Mouse (Mus musculus): ENCODE measurements around the gene Rassf5.

DNA sequence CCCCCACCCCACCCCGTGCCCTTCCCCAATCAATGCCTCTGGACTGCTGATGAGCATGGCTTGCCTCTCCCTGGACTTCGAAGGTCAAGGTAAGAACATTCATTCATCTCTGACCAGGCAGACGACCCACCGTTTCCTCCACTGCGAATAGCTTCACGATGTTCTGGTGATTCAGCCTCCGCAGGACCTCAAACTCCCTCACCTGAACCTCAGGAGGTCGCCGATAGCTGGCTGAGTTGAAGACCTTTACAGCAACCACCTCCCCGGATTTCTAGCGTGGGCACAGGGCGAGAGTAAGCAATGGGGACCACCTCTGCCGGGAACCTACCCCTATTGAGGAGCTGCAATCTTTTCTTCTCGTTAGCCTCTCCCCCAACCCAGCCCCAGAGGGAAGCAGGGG, 30.5 kb upstream of the Rassf5 start:
- TF ChIP-seq CTCF (IDR thresholded peaks at IDR 0.05; ENCODE audit: borderline replicate concordance, control insufficient read depth, extremely low read depth, insufficient read depth, low read length, poor library complexity) = no peak
- no peak for TF ChIP-seq POLR2A (IDR thresholded peaks at IDR 0.05; ENCODE audit: control insufficient read depth, extremely low read depth, insufficient read depth, low read length, poor library complexity)
